In genomic region chr9:95472926-95473325, GRCm38 (mm10) we compare ENCODE assay signal across 12 mouse cellular contexts. TPM values are rescaled to one million over a fixed set of nuclear protein-coding genes. Genes with fewer than 3 reads are reported as not detected.
DNase-seq lines count a peak whose midpoint lies in the region; ATAC-seq and TF ChIP-seq lines count a peak whose summit lies in the region.
"Had no signal": no experiment of that assay in that cellular context is flagged by ENCODE, and none has a peak within 500 bp of the region (broad histone marks: within the 10 kb centered on the region; RNA-seq: fewer than 3 reads in every experiment).

No protein-coding gene starts in this region.

- WGBS in midbrain, postnatal 0 days = 93% methylated on average over 1 of the region's 1 CpGs
- WGBS in midbrain, embryonic 10.5 days = 96% methylated on average over 1 of the region's 1 CpGs

- no peak overlapping the region for H3K4me3 ChIP-seq in gastrocnemius, adult 2 months
- no peak overlapping the region for H3K4me3 ChIP-seq in midbrain, postnatal 0 days (ENCODE audit: low read depth, low read length)
- H3K4me3 ChIP-seq in midbrain, embryonic 10.5 days = no peak overlapping the region
- H3K4me3 ChIP-seq: erythroblast, embryonic 14.5 days; hindbrain, embryonic 15.5 days; limb, embryonic 13.5 days had no signal

- peaks cover 11% of the 10 kb centered on the region for H3K36me3 ChIP-seq in midbrain, postnatal 0 days (ENCODE audit: insufficient read depth, low read length)
- H3K36me3 ChIP-seq in midbrain, embryonic 10.5 days = peaks cover 91% of the 10 kb centered on the region
- peaks cover 8% of the 10 kb centered on the region for H3K36me3 ChIP-seq in splenic B cell, adult 2 months (ENCODE audit: control insufficient read depth, insufficient read depth, low read length, poor library complexity, severe bottlenecking)

- intact Hi-C loops in gastrocnemius, adult 2 months (cut with DNase I) = no loop called here

- peak; percentile 74 for TF ChIP-seq CTCF in gastrocnemius, adult 2 months (IDR thresholded peaks at IDR 0.05)
- TF ChIP-seq CTCF in midbrain, postnatal 0 days (IDR thresholded peaks at IDR 0.05) = peak; percentile 85

- no peak for ATAC-seq in midbrain, postnatal 0 days (ENCODE audit: low FRiP score)

- no peaks in the 10 kb centered on the region for H3K27me3 ChIP-seq in midbrain, postnatal 0 days (ENCODE audit: insufficient read depth, low read length)
- H3K27me3 ChIP-seq in midbrain, embryonic 10.5 days (ENCODE audit: low read depth, poor library complexity, severe bottlenecking) = no peaks in the 10 kb centered on the region
- H3K27me3 ChIP-seq in splenic B cell, adult 2 months (ENCODE audit: control insufficient read depth, insufficient read depth, low read length, poor library complexity, severe bottlenecking) = no peaks in the 10 kb centered on the region
- H3K27me3 ChIP-seq: hindbrain, embryonic 15.5 days; limb, embryonic 13.5 days had no signal

- DNase-seq in gastrocnemius, adult 2 months = no peak
- no peak for DNase-seq in gastrocnemius, postnatal 10 days
- DNase-seq in midbrain, postnatal 0 days (ENCODE audit: low spot score) = peak; percentile 79
- DNase-seq in midbrain, embryonic 10.5 days (ENCODE audit: low spot score) = no peak
- peak; percentile 76 for DNase-seq in embryo, embryonic 10.5 days (ENCODE audit: low spot score)
- DNase-seq in splenic B cell, adult 2 months (ENCODE audit: low read depth, low spot score) = peak; percentile 56
- no peak for DNase-seq in cerebellum, postnatal 36 days
- no peak for DNase-seq in layer of hippocampus, postnatal 10 days (ENCODE audit: low spot score in 2 of 2)
- DNase-seq: thymus, postnatal 14 days had no signal

- H3K4me1 ChIP-seq in midbrain, postnatal 0 days (ENCODE audit: insufficient read depth, low read length) = no peaks in the 10 kb centered on the region
- no peaks in the 10 kb centered on the region for H3K4me1 ChIP-seq in midbrain, embryonic 10.5 days
- H3K4me1 ChIP-seq: hindbrain, embryonic 15.5 days; limb, embryonic 13.5 days had no signal

- no peak overlapping the region for H3K27ac ChIP-seq in gastrocnemius, adult 2 months
- no peak overlapping the region for H3K27ac ChIP-seq in midbrain, postnatal 0 days (ENCODE audit: low read depth, low read length)
- H3K27ac ChIP-seq in midbrain, embryonic 10.5 days (replicated peaks) = no peak overlapping the region
- H3K27ac ChIP-seq: hindbrain, embryonic 15.5 days; limb, embryonic 13.5 days had no signal

- H3K9me3 ChIP-seq in midbrain, postnatal 0 days (ENCODE audit: low read length) = no peaks in the 10 kb centered on the region
- no peaks in the 10 kb centered on the region for H3K9me3 ChIP-seq in midbrain, embryonic 10.5 days (replicated peaks)
- H3K9me3 ChIP-seq: hindbrain, embryonic 15.5 days; limb, embryonic 13.5 days had no signal

- no peak overlapping the region for H3K4me2 ChIP-seq in midbrain, postnatal 0 days (ENCODE audit: low read depth, low read length, poor library complexity, severe bottlenecking)
- H3K4me2 ChIP-seq: hindbrain, embryonic 15.5 days; limb, embryonic 13.5 days had no signal

- H3K9ac ChIP-seq in midbrain, postnatal 0 days (replicated peaks; ENCODE audit: low read length, poor library complexity, severe bottlenecking) = no peak overlapping the region
- H3K9ac ChIP-seq: hindbrain, embryonic 15.5 days; limb, embryonic 13.5 days had no signal

RNA-seq across cellular contexts. Expression of gene U2surp, which starts 38.9 kb away (rescaled TPM):
- total RNA-seq in gastrocnemius, adult 2 months (2021) = 10 to 100 TPM; 25.0 to 32.5 TPM
- 10 to 100 TPM; 27.7 to 43.8 TPM for total RNA-seq in gastrocnemius, postnatal 10 days (2021)
- total RNA-seq in midbrain, postnatal 0 days (2014; rRNA removed) = 37.8 and 51.2 TPM in 2 replicates
- 116 and 138 TPM in 2 replicates for polyA plus RNA-seq in midbrain, postnatal 0 days (2015; fragmentation: Nextera tagmentation; extraction: Ambion mirVana)
- 134 and 139 TPM in 2 replicates for polyA plus RNA-seq in midbrain, embryonic 10.5 days (2016; fragmentation: Nextera tagmentation; extraction: Ambion mirVana)
- total RNA-seq in layer of hippocampus, postnatal 10 days (2021) = 10 to 100 TPM; 68.7 to 90.3 TPM

Comparison
In these comparisons a context has a peak if more than half of its experiments do, and no peak if none do; other contexts are left out.
1. DNase-seq: peak in midbrain, postnatal 0 days (single experiment), embryo, embryonic 10.5 days (single experiment) and splenic B cell, adult 2 months (single experiment); none in gastrocnemius, adult 2 months (single experiment), gastrocnemius, postnatal 10 days (single experiment), midbrain, embryonic 10.5 days (single experiment), cerebellum, postnatal 36 days (0 of 2) and layer of hippocampus, postnatal 10 days (0 of 2).